Mouse (Mus musculus) neural tube, embryonic 14.5 days (tissue): ENCODE measurements around the gene Thsd4. TPM values are rescaled to one million over a fixed set of nuclear protein-coding genes. Genes with fewer than 3 reads are reported as not detected.
A peak's percentile ranks its signal among the peaks of the same experiment; 100 is the strongest.

Experiments used
- ATAC-seq: fragments of 200-750 bp; cut with Nextera tagmentation; 2 replicates; pipeline ENCODE4 v1.8.0; 2017; ENCODE audit warnings: low read depth, mild to moderate bottlenecking, moderate TSS enrichment, moderate library complexity
- H3K27ac ChIP-seq: fragments of 300-500 bp; sonication (generic); 2 replicates; pipeline ENCODE4 v1.5.1; 2014; ENCODE audit warnings: low read depth, mild to moderate bottlenecking, control low read depth, low read length, moderate library complexity, mixed read lengths
- H3K27me3 ChIP-seq: fragments of 300-500 bp; sonication (generic); 2 replicates; pipeline ENCODE4 v1.6.1; 2014; ENCODE audit warnings: low read length; ENCODE audit not compliant: control insufficient read depth, insufficient read depth
- H3K36me3 ChIP-seq: fragments of 300-500 bp; sonication (generic); 2 replicates; pipeline ENCODE4 v1.6.1; 2014; ENCODE audit warnings: low read length, mixed read lengths; ENCODE audit not compliant: control insufficient read depth, insufficient read depth
- H3K4me1 ChIP-seq: fragments of 300-500 bp; sonication (generic); 2 replicates; pipeline ENCODE4 v1.6.1; 2014; ENCODE audit warnings: low read length; ENCODE audit not compliant: control insufficient read depth, insufficient read depth
- H3K4me2 ChIP-seq: fragments of 300-500 bp; sonication (generic); 2 replicates; pipeline ENCODE4 v1.6.1; 2014; ENCODE audit warnings: mild to moderate bottlenecking, low read depth, low read length, control low read depth
- H3K4me3 ChIP-seq: fragments of 300-500 bp; sonication (generic); 2 replicates; pipeline ENCODE4 v1.5.1; 2014; ENCODE audit warnings: low read depth, low read length, control low read depth, mixed read lengths
- H3K9ac ChIP-seq: fragments of 300-500 bp; sonication (generic); replicated peaks from 2 replicates; pipeline ENCODE4 v1.6.1; 2014; ENCODE audit warnings: low read depth, mild to moderate bottlenecking, control low read depth, low read length, mixed read lengths
- H3K9me3 ChIP-seq: fragments of 300-500 bp; sonication (generic); 2 replicates; pipeline ENCODE4 v1.6.1; 2016; ENCODE audit warnings: low read length; ENCODE audit not compliant: control insufficient read depth
- WGBS: fragments of 180-500 bp; shearing (Covaris S2); extraction: QIAGEN DNeasy Blood & Tissue Kit; methylation state at CpG from one replicate; pipeline ENCODE4 v1.1.7; 2014; 5-methylcytosine and 5-hydroxymethylcytosine counted together
- polyA plus RNA-seq: library from polyadenylated mRNA; unstranded; fragments of >200 nt; fragmentation: Nextera tagmentation; extraction: Ambion mirVana; gene quantifications from 2 replicates; pipeline ENCODE4 v1.2.1, GENCODE M21; 2014

The Thsd4 gene
- polyA plus RNA-seq, 1 experiment from 2014 or later, result 9.0 TPM

DNA sequence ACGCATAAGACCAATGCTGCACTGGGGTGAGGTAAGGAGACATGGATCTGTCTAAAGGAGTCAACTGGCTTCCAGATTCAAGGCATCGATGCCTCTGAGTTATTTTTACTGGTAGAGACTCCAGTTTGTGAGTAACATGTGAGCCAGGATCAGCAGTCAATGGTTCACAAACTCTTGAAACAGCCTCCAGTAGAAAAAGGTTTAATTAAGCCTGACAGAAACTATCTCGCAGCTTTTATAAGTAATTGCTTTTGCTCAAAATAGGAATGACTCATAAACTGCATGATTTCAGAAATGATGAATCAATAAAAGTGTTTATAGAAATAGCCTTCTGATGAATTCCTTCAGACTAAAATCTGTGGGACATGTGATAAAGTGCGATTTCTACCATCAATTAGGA lies 432.4 kb downstream of the Thsd4 start:
- Histone ChIP-seq H3K9me3 (no peaks in the 10 kb centered on the region), H3K36me3 (no peaks in the 10 kb centered on the region), H3K4me3 (no peak overlapping the region), H3K4me2 (no peak overlapping the region), H3K27me3 (no peaks in the 10 kb centered on the region), H3K9ac (no peak overlapping the region), H3K27ac (no peak overlapping the region), H3K4me1 (no peaks in the 10 kb centered on the region)
- no peak for ATAC-seq
- 93% methylated on average over 4 of the region's 4 CpGs for WGBS

DNA sequence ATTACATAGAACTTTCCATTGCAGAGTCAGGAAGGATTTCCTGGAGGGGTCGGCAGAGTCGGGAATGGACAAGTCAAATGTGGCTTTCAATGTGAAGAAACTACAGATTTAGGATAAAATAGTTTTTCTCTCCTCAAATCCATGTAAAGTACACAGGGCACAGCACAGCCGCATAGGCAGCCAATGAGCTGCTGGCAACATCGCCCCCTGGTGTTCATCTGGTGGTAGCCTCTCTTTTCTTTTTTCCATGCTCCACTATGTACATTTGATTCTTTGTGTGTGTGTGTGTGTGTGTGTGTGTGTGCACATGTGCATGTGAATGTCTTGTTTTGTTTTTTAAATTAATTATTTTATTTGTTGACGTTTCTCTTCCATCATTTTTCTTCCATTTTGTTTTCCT lies 433.7 kb downstream of the Thsd4 start:
- Histone ChIP-seq H3K36me3 (no peaks in the 10 kb centered on the region), H3K4me2 (no peak overlapping the region), H3K9me3 (no peaks in the 10 kb centered on the region), H3K4me3 (no peak overlapping the region), H3K4me1 (no peaks in the 10 kb centered on the region), H3K27me3 (no peaks in the 10 kb centered on the region), H3K27ac (no peak overlapping the region), H3K9ac (no peak overlapping the region)
- ATAC-seq, result no peak
- 49% methylated on average over 5 of the region's 5 CpGs for WGBS

- Histone ChIP-seq H3K27me3 (no peaks in the 10 kb centered on the region), H3K36me3 (no peaks in the 10 kb centered on the region), H3K9me3 (no peaks in the 10 kb centered on the region), H3K27ac (no peak overlapping the region), H3K4me1 (no peaks in the 10 kb centered on the region), H3K4me3 (no peak overlapping the region), H3K9ac (no peak overlapping the region), H3K4me2 (no peak overlapping the region)
- 9% methylated on average over 5 of the region's 5 CpGs for WGBS
- no peak for ATAC-seq
Measured at GRCm38 (mm10) chr9:60082107-60082581, 439.7 kb downstream of the Thsd4 start.

- ATAC-seq, result no peak
- no peaks in the 10 kb centered on the region for H3K9me3 ChIP-seq
- H3K4me2 ChIP-seq, result no peak overlapping the region
- H3K4me1 ChIP-seq, result no peaks in the 10 kb centered on the region
- H3K4me3 ChIP-seq, result no peak overlapping the region
- H3K27ac ChIP-seq, result no peak overlapping the region
- H3K27me3 ChIP-seq, result no peaks in the 10 kb centered on the region
- H3K36me3 ChIP-seq, result no peaks in the 10 kb centered on the region
- H3K9ac ChIP-seq, result no peak overlapping the region
- WGBS, result 33% methylated on average over 1 of the region's 1 CpGs
Measured at GRCm38 (mm10) chr9:60077761-60078160, 444.1 kb downstream of the Thsd4 start.

GRCm38 (mm10) chr9:60076396-60076795 lies 445.4 kb downstream of the Thsd4 start:
- Histone ChIP-seq H3K9ac (no peak overlapping the region), H3K4me3 (no peak overlapping the region)
- 26% methylated on average over 4 of the region's 4 CpGs for WGBS

GRCm38 (mm10) chr9:60071620-60072263 lies 450.1 kb downstream of the Thsd4 start:
- H3K4me2 ChIP-seq, result no peak overlapping the region
- no peaks in the 10 kb centered on the region for H3K9me3 ChIP-seq
- peak; percentile 71 for ATAC-seq
- no peak overlapping the region for H3K9ac ChIP-seq
- no peaks in the 10 kb centered on the region for H3K27me3 ChIP-seq
- no peak overlapping the region for H3K27ac ChIP-seq
- H3K36me3 ChIP-seq, result no peaks in the 10 kb centered on the region
- no peaks in the 10 kb centered on the region for H3K4me1 ChIP-seq
- 25% methylated on average over 5 of the region's 5 CpGs for WGBS
- no peak overlapping the region for H3K4me3 ChIP-seq

More at GRCm38 (mm10) chr9:60076396-60076795, 445.4 kb downstream of the Thsd4 start:
- Histone ChIP-seq H3K36me3 (no peaks in the 10 kb centered on the region), H3K27ac (no peak overlapping the region), H3K27me3 (no peaks in the 10 kb centered on the region), H3K4me2 (no peak overlapping the region), H3K9me3 (no peaks in the 10 kb centered on the region), H3K4me1 (no peaks in the 10 kb centered on the region)
- no peak for ATAC-seq

- Histone ChIP-seq H3K4me2 (no peak overlapping the region), H3K4me1 (no peaks in the 10 kb centered on the region), H3K9ac (no peak overlapping the region), H3K27me3 (no peaks in the 10 kb centered on the region), H3K27ac (no peak overlapping the region), H3K36me3 (no peaks in the 10 kb centered on the region), H3K9me3 (no peaks in the 10 kb centered on the region), H3K4me3 (no peak overlapping the region)
- WGBS, result 93% methylated on average over 8 of the region's 8 CpGs
- no peak for ATAC-seq
Measured at GRCm38 (mm10) chr9:60067241-60067640, 454.6 kb downstream of the Thsd4 start.

- no peak for ATAC-seq
- no peaks in the 10 kb centered on the region for H3K36me3 ChIP-seq
- H3K4me2 ChIP-seq, result no peak overlapping the region
- no peaks in the 10 kb centered on the region for H3K9me3 ChIP-seq
- H3K27ac ChIP-seq, result no peak overlapping the region
- H3K27me3 ChIP-seq, result no peaks in the 10 kb centered on the region
- 86% methylated on average over 4 of the region's 4 CpGs for WGBS
- no peaks in the 10 kb centered on the region for H3K4me1 ChIP-seq
- no peak overlapping the region for H3K9ac ChIP-seq
- H3K4me3 ChIP-seq, result no peak overlapping the region
Measured at GRCm38 (mm10) chr9:60065184-60065583, 456.7 kb downstream of the Thsd4 start.

GRCm38 (mm10) chr9:60063191-60063720 lies 458.6 kb downstream of the Thsd4 start:
- no peaks in the 10 kb centered on the region for H3K36me3 ChIP-seq
- 84% methylated on average over 4 of the region's 4 CpGs for whole genome bisulfite sequencing
- no peaks in the 10 kb centered on the region for H3K9me3 ChIP-seq
- H3K4me2 ChIP-seq, result no peak overlapping the region
- H3K4me1 ChIP-seq, result no peaks in the 10 kb centered on the region
- ATAC-seq, result no peak
- H3K4me3 ChIP-seq, result no peak overlapping the region
- no peak overlapping the region for H3K9ac ChIP-seq
- H3K27me3 ChIP-seq, result no peaks in the 10 kb centered on the region
- H3K27ac ChIP-seq, result no peak overlapping the region
